In genomic region chr16:84971535-84972330, GRCm38 (mm10) we compare ENCODE assay signal across 8 mouse cellular contexts.
A peak's percentile ranks its signal among the peaks of the same experiment; 100 is the strongest.
DNase-seq lines count a peak whose midpoint lies in the region; ATAC-seq and TF ChIP-seq lines count a peak whose summit lies in the region.

No protein-coding gene starts in this region.

- no peaks in the 10 kb centered on the region for H3K36me3 ChIP-seq in thymus, adult 2 months (ENCODE audit: control insufficient read depth, insufficient read depth, low read length)
- H3K36me3 ChIP-seq in kidney, postnatal 0 days (ENCODE audit: insufficient read depth, low read length): peaks cover 37% of the 10 kb centered on the region

- no peak overlapping the region for H3K4me3 ChIP-seq in cerebellum, adult 2 months (replicated peaks; ENCODE audit: insufficient read depth, low read depth, low read length)
- H3K4me3 ChIP-seq in thymus, adult 2 months (ENCODE audit: control insufficient read depth, insufficient read depth, low read length): no peak overlapping the region
- no peak overlapping the region for H3K4me3 ChIP-seq in kidney, postnatal 0 days (replicated peaks; ENCODE audit: low read depth, low read length)

- no peak for ATAC-seq in kidney, postnatal 0 days (replicated peaks; ENCODE audit: low FRiP score, low read depth)

- peak overlapping the region; percentile 69; the same call in 1 of the 2 replicates for H3K27ac ChIP-seq in cerebellum, adult 2 months (ENCODE audit: insufficient read depth, low read length)
- peak overlapping the region; percentile 43; the same call in 1 of the 2 replicates for H3K27ac ChIP-seq in thymus, adult 2 months (ENCODE audit: control insufficient read depth, insufficient read depth, low read length)
- H3K27ac ChIP-seq in kidney, postnatal 0 days: peak overlapping the region; percentile 40; the same call in 1 of the 2 replicates

- H3K27me3 ChIP-seq in cerebellum, adult 2 months (ENCODE audit: control insufficient read depth, insufficient read depth, low read length): no peaks in the 10 kb centered on the region
- H3K27me3 ChIP-seq in thymus, adult 2 months (ENCODE audit: control insufficient read depth, insufficient read depth, low read length): no peaks in the 10 kb centered on the region
- no peaks in the 10 kb centered on the region for H3K27me3 ChIP-seq in kidney, postnatal 0 days (ENCODE audit: insufficient read depth, low read length)

- no peak for TF ChIP-seq POLR2A in cerebellum, adult 2 months (IDR thresholded peaks at IDR 0.05; ENCODE audit: borderline replicate concordance, insufficient read depth, low read length)
- TF ChIP-seq POLR2A in thymus, adult 2 months (IDR thresholded peaks at IDR 0.05; ENCODE audit: control insufficient read depth, extremely low read depth, insufficient read depth, low read length, poor library complexity): no peak

- no peak for DNase-seq in cerebellum, adult 2 months
- no peak for DNase-seq in cerebellum, adult 11-12 months
- DNase-seq in thymus, adult 2 months: no peak
- no peak for DNase-seq in thymus, postnatal 14 days
- peak; percentile 49 for DNase-seq in kidney, postnatal 0 days (ENCODE audit: low spot score)
- DNase-seq in retina, postnatal 1 day: no peak
- no peak for DNase-seq in layer of hippocampus, adult 18-20 months (ENCODE audit: low spot score in 2 of 2)
- DNase-seq in gastrocnemius, postnatal 10 days: no peak

- H3K9ac ChIP-seq in kidney, postnatal 0 days (ENCODE audit: low read depth, low read length): no peak overlapping the region

- no peak for TF ChIP-seq CTCF in cerebellum, adult 2 months (IDR thresholded peaks at IDR 0.05; ENCODE audit: borderline replicate concordance, insufficient read depth, low read depth, low read length)
- no peak for TF ChIP-seq CTCF in thymus, adult 2 months (IDR thresholded peaks at IDR 0.05; ENCODE audit: borderline replicate concordance, control insufficient read depth, extremely low read depth, insufficient read depth, low read length, poor library complexity)
- TF ChIP-seq CTCF in kidney, postnatal 0 days (IDR thresholded peaks at IDR 0.05; ENCODE audit: low read depth): no peak

- H3K9me3 ChIP-seq in kidney, postnatal 0 days (replicated peaks; ENCODE audit: low read length): no peaks in the 10 kb centered on the region

- 58% methylated on average over 16 of the region's 16 CpGs for WGBS in cerebellum, adult 2 months
- 64% methylated on average over 16 of the region's 16 CpGs for WGBS in thymus, adult 2 months
- WGBS in kidney, postnatal 0 days: 60% methylated on average over 16 of the region's 16 CpGs

- no peak overlapping the region for H3K4me2 ChIP-seq in kidney, postnatal 0 days (ENCODE audit: low read length)

- peaks cover 14% of the 10 kb centered on the region for H3K4me1 ChIP-seq in cerebellum, adult 2 months (ENCODE audit: control insufficient read depth, insufficient read depth, low read length)
- peaks cover 7% of the 10 kb centered on the region for H3K4me1 ChIP-seq in thymus, adult 2 months (replicated peaks; ENCODE audit: control insufficient read depth, insufficient read depth, low read length)
- H3K4me1 ChIP-seq in kidney, postnatal 0 days (replicated peaks; ENCODE audit: insufficient read depth, low read length): no peaks in the 10 kb centered on the region
